Mouse (Mus musculus) neural tube, embryonic 12.5 days (tissue): ENCODE results near the gene Hoxc9. TPM values are rescaled to one million over a fixed set of nuclear protein-coding genes. Genes with fewer than 3 reads are reported as not detected.

ENCODE experiments used
- ATAC-seq: fragments of 200-750 bp; cut with Nextera tagmentation; 2 replicates; pipeline ENCODE4 v1.8.0; 2017; ENCODE audit warnings: low read depth, mild to moderate bottlenecking, moderate TSS enrichment, moderate library complexity; ENCODE audit not compliant: low FRiP score
- H3K27ac ChIP-seq: fragments of 300-500 bp; sonication (generic); 2 replicates; pipeline ENCODE4 v1.5.1; 2016
- H3K27me3 ChIP-seq: fragments of 300-500 bp; sonication (generic); replicated peaks from 2 replicates; pipeline ENCODE4 v1.6.1; 2016; ENCODE audit warnings: mild to moderate bottlenecking
- H3K36me3 ChIP-seq: fragments of 300-500 bp; sonication (generic); 2 replicates; pipeline ENCODE4 v1.6.1; 2016; ENCODE audit warnings: mild to moderate bottlenecking
- H3K4me1 ChIP-seq: fragments of 300-500 bp; sonication (generic); 2 replicates; pipeline ENCODE4 v1.6.1; 2016
- H3K4me2 ChIP-seq: fragments of 300-500 bp; sonication (generic); replicated peaks from 2 replicates; pipeline ENCODE4 v1.6.1; 2016; ENCODE audit warnings: mild to moderate bottlenecking
- H3K4me3 ChIP-seq: fragments of 300-500 bp; sonication (generic); 2 replicates; pipeline ENCODE4 v1.5.1; 2016
- H3K9ac ChIP-seq: fragments of 300-500 bp; sonication (generic); 2 replicates; pipeline ENCODE4 v1.6.1; 2016; ENCODE audit warnings: mild to moderate bottlenecking
- H3K9me3 ChIP-seq: fragments of 300-500 bp; sonication (generic); 2 replicates; pipeline ENCODE4 v1.6.1; 2016; ENCODE audit warnings: mild to moderate bottlenecking
- WGBS: fragments of 180-500 bp; shearing (Covaris S2); methylation state at CpG from one replicate; pipeline ENCODE4 v1.1.7; 2016; 5-methylcytosine and 5-hydroxymethylcytosine counted together
- polyA plus RNA-seq: library from polyadenylated mRNA; unstranded; fragments of >200 nt; fragmentation: Nextera tagmentation; extraction: Ambion mirVana; gene quantifications from 2 replicates; pipeline ENCODE4 v1.2.1, GENCODE M21; 2016

Hoxc9 gene
- 45.2 and 47.4 TPM in 2 replicates for polyA plus RNA-seq

- Histone ChIP-seq H3K9me3 (no peaks in the 10 kb centered on the region), H3K9ac (peak within 1 kb of the TSS; percentile 100), H3K4me3 (peak within 1 kb of the TSS; percentile 92), H3K36me3 (no peaks in the 10 kb centered on the region), H3K4me2 (peak within 1 kb of the TSS; percentile 86), H3K4me1 (peaks cover 8% of the 10 kb centered on the region), H3K27me3 (peaks cover 59% of the 10 kb centered on the region), H3K27ac (peak within 1 kb of the TSS; percentile 95)
- WGBS: 1% methylated on average over 12 of the region's 20 CpGs
- ATAC-seq: no peak
Observed at GRCm38 (mm10) chr15:102976171-102976570, at the start of gene Hoxc9. Gene Hoxc9, plus strand, starts transcription at chr15:102976439.

- no peak for ATAC-seq
- 1% methylated on average over 40 of the region's 40 CpGs for WGBS
- peak overlapping the region; percentile 11; the same call in 1 of the 2 replicates for H3K4me3 ChIP-seq
Observed at GRCm38 (mm10) chr15:102927032-102927645, 49.1 kb upstream of the Hoxc9 start.

GRCm38 (mm10) chr15:102931706-102932358, 44.4 kb upstream of the Hoxc9 start:
- H3K4me2 ChIP-seq: peak overlapping the region; percentile 36
- no peak overlapping the region for H3K27ac ChIP-seq
- 0 out of 2 replicates have a peak overlapping the region, but pooled peaks have one; percentile 5 for H3K4me3 ChIP-seq
- no peaks in the 10 kb centered on the region for H3K4me1 ChIP-seq
- no peaks in the 10 kb centered on the region for H3K36me3 ChIP-seq
- ATAC-seq: no peak
- WGBS: under 1% methylated on average over 23 of the region's 23 CpGs
- no peaks in the 10 kb centered on the region for H3K9me3 ChIP-seq
- H3K27me3 ChIP-seq: peaks cover 95% of the 10 kb centered on the region
- H3K9ac ChIP-seq: 0 out of 2 replicates have a peak overlapping the region, but pooled peaks have one; percentile 8

More at GRCm38 (mm10) chr15:102927032-102927645, 49.1 kb upstream of the Hoxc9 start:
- Histone ChIP-seq H3K9ac (0 out of 2 replicates have a peak overlapping the region, but pooled peaks have one; percentile 13), H3K27ac (no peak overlapping the region), H3K36me3 (no peaks in the 10 kb centered on the region), H3K9me3 (no peaks in the 10 kb centered on the region), H3K27me3 (peaks cover 95% of the 10 kb centered on the region), H3K4me2 (peak overlapping the region; percentile 33), H3K4me1 (no peaks in the 10 kb centered on the region)

GRCm38 (mm10) chr15:102934438-102934837, 41.8 kb upstream of the Hoxc9 start:
- Histone ChIP-seq H3K4me3 (0 out of 2 replicates have a peak overlapping the region, but pooled peaks have one; percentile 7), H3K36me3 (no peaks in the 10 kb centered on the region), H3K27me3 (peaks cover 95% of the 10 kb centered on the region), H3K4me1 (peaks cover 4% of the 10 kb centered on the region; the same call in 1 of the 2 replicates), H3K4me2 (peak overlapping the region; percentile 16; the same call in 1 of the 2 replicates), H3K9ac (peak overlapping the region; percentile 36; the same call in 1 of the 2 replicates), H3K9me3 (no peaks in the 10 kb centered on the region), H3K27ac (no peak overlapping the region)
- 1% methylated on average over 12 of the region's 12 CpGs for WGBS
- no peak for ATAC-seq

- H3K9me3 ChIP-seq: no peaks in the 10 kb centered on the region
- no peak for ATAC-seq
- no peaks in the 10 kb centered on the region for H3K36me3 ChIP-seq
- 1% methylated on average over 27 of the region's 27 CpGs for WGBS
- peaks cover 95% of the 10 kb centered on the region for H3K27me3 ChIP-seq
- H3K4me2 ChIP-seq: peak overlapping the region; percentile 46
- peaks cover 9% of the 10 kb centered on the region for H3K4me1 ChIP-seq
- H3K9ac ChIP-seq: 0 out of 2 replicates have a peak overlapping the region, but pooled peaks have one; percentile 29
- peak overlapping the region; percentile 26 for H3K4me3 ChIP-seq
- H3K27ac ChIP-seq: no peak overlapping the region
Observed at GRCm38 (mm10) chr15:102934897-102935296, 41.3 kb upstream of the Hoxc9 start.

GRCm38 (mm10) chr15:102936279-102936972, 39.8 kb upstream of the Hoxc9 start, which contains the start of gene Hoxc12:
Gene Hoxc12, plus strand, starts transcription at chr15:102936757.
- Histone ChIP-seq H3K27me3 (peaks cover 95% of the 10 kb centered on the region), H3K4me1 (peaks cover 12% of the 10 kb centered on the region), H3K4me3 (peak within 1 kb of the TSS; percentile 37), H3K4me2 (peak within 1 kb of the TSS; percentile 47), H3K36me3 (no peaks in the 10 kb centered on the region), H3K9me3 (no peaks in the 10 kb centered on the region), H3K27ac (no peak within 1 kb of the TSS), H3K9ac (peak within 1 kb of the TSS; percentile 52)
- no peak for ATAC-seq
- WGBS: under 1% methylated on average over 31 of the region's 31 CpGs

GRCm38 (mm10) chr15:102937036-102937666, 39.1 kb upstream of the Hoxc9 start:
- Histone ChIP-seq H3K9me3 (no peaks in the 10 kb centered on the region), H3K9ac (peak overlapping the region; percentile 52), H3K4me1 (peaks cover 12% of the 10 kb centered on the region), H3K27me3 (peaks cover 95% of the 10 kb centered on the region), H3K4me3 (peak overlapping the region; percentile 37), H3K27ac (no peak overlapping the region), H3K4me2 (peak overlapping the region; percentile 47), H3K36me3 (no peaks in the 10 kb centered on the region)
- no peak for ATAC-seq
- 1% methylated on average over 50 of the region's 50 CpGs for WGBS

- Histone ChIP-seq H3K9ac (peak overlapping the region; percentile 49), H3K9me3 (no peaks in the 10 kb centered on the region), H3K4me2 (peak overlapping the region; percentile 47), H3K4me3 (peak overlapping the region; percentile 26), H3K27ac (no peak overlapping the region; the same call in 1 of the 2 replicates), H3K27me3 (peaks cover 94% of the 10 kb centered on the region), H3K4me1 (peaks cover 21% of the 10 kb centered on the region), H3K36me3 (no peaks in the 10 kb centered on the region)
- peak; percentile 35; the same call in 1 of the 2 replicates for ATAC-seq
- WGBS: under 1% methylated on average over 34 of the region's 34 CpGs
Observed at GRCm38 (mm10) chr15:102939256-102940155, 36.7 kb upstream of the Hoxc9 start.

- H3K36me3 ChIP-seq: no peaks in the 10 kb centered on the region
- WGBS: under 1% methylated on average over 53 of the region's 53 CpGs
- peaks cover 99% of the 10 kb centered on the region for H3K27me3 ChIP-seq
- peaks cover 21% of the 10 kb centered on the region for H3K4me1 ChIP-seq
- H3K4me3 ChIP-seq: peak overlapping the region; percentile 36
- H3K4me2 ChIP-seq: peak overlapping the region; percentile 56
- ATAC-seq: 0 out of 2 replicates have a peak, but pooled peaks have one; percentile 51
- H3K9ac ChIP-seq: peak overlapping the region; percentile 70
- peak overlapping the region; percentile 46; the same call in 1 of the 2 replicates for H3K27ac ChIP-seq
- H3K9me3 ChIP-seq: no peaks in the 10 kb centered on the region
Observed at GRCm38 (mm10) chr15:102942739-102943467, 33.3 kb upstream of the Hoxc9 start.

GRCm38 (mm10) chr15:102943468-102943813, 32.8 kb upstream of the Hoxc9 start:
- Histone ChIP-seq H3K27ac (no peak overlapping the region), H3K4me1 (peaks cover 21% of the 10 kb centered on the region), H3K9me3 (no peaks in the 10 kb centered on the region), H3K27me3 (peaks cover 99% of the 10 kb centered on the region), H3K9ac (peak overlapping the region; percentile 70), H3K4me2 (peak overlapping the region; percentile 56), H3K4me3 (peak overlapping the region; percentile 36), H3K36me3 (no peaks in the 10 kb centered on the region)
- ATAC-seq: no peak
- 3% methylated on average over 5 of the region's 5 CpGs for WGBS
